Mouse (Mus musculus): ENCODE results near the gene Cpz. TPM values are rescaled to one million over a fixed set of nuclear protein-coding genes. Genes with fewer than 3 reads are reported as not detected.

Cpz gene
- total RNA-seq, 4 experiments from 2014 or later, result 0.14 to 0.51 (median 0.20) TPM

Other genes starting within 250 kb of the Cpz start
- gene Adra2c, start 247.4 kb downstream of the Cpz start, total RNA-seq (2022), result 10 to 100 TPM; 22.2 to 26.8 (median 24.4) TPM
- gene Hmx1, start 136.6 kb downstream of the Cpz start, total RNA-seq (2022), result not detected
- gene Trmt44, start 49.4 kb upstream of the Cpz start, total RNA-seq (2022), result 1 to 10 TPM; 7.2 to 7.9 (median 7.5) TPM
- gene Acox3, start 57.3 kb upstream of the Cpz start, total RNA-seq (2022), result 10 to 100 TPM; 36.4 to 40.2 (median 37.8) TPM
- 1 to 10 TPM; 7.0 to 8.3 (median 7.9) TPM for gene Htra3, start 154.1 kb upstream of the Cpz start, total RNA-seq (2022)
- 1 to 10 TPM; 1.6 to 5.9 (median 3.3) TPM for gene Sh3tc1, start 214.3 kb upstream of the Cpz start, total RNA-seq (2022)
- gene Ablim2, start 232.2 kb upstream of the Cpz start, total RNA-seq (2022), result 100 to 1,000 TPM; 168 to 199 (median 195) TPM

All from left cerebral cortex, adult 8-10 months (tissue).